ENCODE assay signal across 28 mouse cellular contexts in the genomic region with DNA sequence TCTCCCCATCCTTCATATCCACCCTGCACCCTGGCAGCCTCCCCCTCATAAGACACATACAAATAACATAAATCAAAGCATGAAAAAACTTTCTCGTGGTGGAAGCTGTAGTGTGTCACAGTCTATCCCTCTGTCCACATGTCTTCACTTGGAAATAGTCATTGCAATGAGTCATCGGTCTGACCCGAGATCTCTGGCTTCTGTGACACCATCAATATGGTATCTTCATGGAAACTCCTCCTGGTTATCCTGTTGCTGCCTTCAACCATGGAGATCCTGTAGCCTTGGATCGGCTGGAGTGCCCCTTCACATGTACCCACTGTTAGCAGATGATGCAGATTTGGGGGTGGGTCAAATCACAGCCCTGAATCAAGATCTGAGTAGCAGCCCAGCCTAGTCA. TPM values are rescaled to one million over a fixed set of nuclear protein-coding genes. Genes with fewer than 3 reads are reported as not detected.
A peak's percentile ranks its signal among the peaks of the same experiment; 100 is the strongest.
DNase-seq lines count a peak whose midpoint lies in the region; ATAC-seq and TF ChIP-seq lines count a peak whose summit lies in the region.
"Had no signal": no experiment of that assay in that cellular context is flagged by ENCODE, and none has a peak within 500 bp of the region (broad histone marks: within the 10 kb centered on the region; RNA-seq: fewer than 3 reads in every experiment).

No protein-coding gene starts in this region.

- H3K9me3 ChIP-seq in stomach, postnatal 0 days (ENCODE audit: control insufficient read depth, low read length): no peaks in the 10 kb centered on the region
- no peaks in the 10 kb centered on the region for H3K9me3 ChIP-seq in kidney, embryonic 15.5 days (replicated peaks)
- H3K9me3 ChIP-seq: embryonic facial prominence, embryonic 13.5 days; embryonic facial prominence, embryonic 15.5 days; forebrain, embryonic 10.5 days; forebrain, embryonic 12.5 days; G1E had no signal

- no peak overlapping the region for H3K27ac ChIP-seq in stomach, postnatal 0 days (replicated peaks)
- no peak overlapping the region for H3K27ac ChIP-seq in kidney, embryonic 15.5 days
- H3K27ac ChIP-seq: embryonic facial prominence, embryonic 13.5 days; embryonic facial prominence, embryonic 15.5 days; forebrain, embryonic 10.5 days; forebrain, embryonic 12.5 days had no signal

- no peak overlapping the region for H3K9ac ChIP-seq in stomach, postnatal 0 days (ENCODE audit: low read length)
- H3K9ac ChIP-seq in kidney, embryonic 15.5 days: no peak overlapping the region
- H3K9ac ChIP-seq: embryonic facial prominence, embryonic 13.5 days; embryonic facial prominence, embryonic 15.5 days; forebrain, embryonic 12.5 days had no signal

- H3K4me1 ChIP-seq in stomach, postnatal 0 days (replicated peaks; ENCODE audit: control insufficient read depth, insufficient read depth): no peaks in the 10 kb centered on the region
- no peaks in the 10 kb centered on the region for H3K4me1 ChIP-seq in kidney, embryonic 15.5 days
- H3K4me1 ChIP-seq: embryonic facial prominence, embryonic 13.5 days; embryonic facial prominence, embryonic 15.5 days; forebrain, embryonic 10.5 days; forebrain, embryonic 12.5 days had no signal

- no peak for TF ChIP-seq EP300 in stomach, postnatal 0 days (optimal IDR thresholded peaks at IDR 0.05)

- H3K27me3 ChIP-seq in stomach, postnatal 0 days (ENCODE audit: control insufficient read depth, insufficient read depth, low read length): no peaks in the 10 kb centered on the region
- H3K27me3 ChIP-seq in kidney, embryonic 15.5 days: no peaks in the 10 kb centered on the region
- H3K27me3 ChIP-seq: CH12.LX; embryonic facial prominence, embryonic 13.5 days; embryonic facial prominence, embryonic 15.5 days; forebrain, embryonic 12.5 days; Patski had no signal

- 0 out of 2 replicates have a peak, but pooled peaks cover 3% of the 10 kb centered on the region for H3K36me3 ChIP-seq in stomach, postnatal 0 days (ENCODE audit: control insufficient read depth, insufficient read depth, low read length)
- no peaks in the 10 kb centered on the region for H3K36me3 ChIP-seq in kidney, embryonic 15.5 days
- H3K36me3 ChIP-seq: forebrain, embryonic 10.5 days; forebrain, embryonic 12.5 days had no signal

- no peak overlapping the region for H3K4me2 ChIP-seq in stomach, postnatal 0 days (replicated peaks; ENCODE audit: low read depth)
- no peak overlapping the region for H3K4me2 ChIP-seq in kidney, embryonic 15.5 days
- H3K4me2 ChIP-seq: embryonic facial prominence, embryonic 13.5 days; embryonic facial prominence, embryonic 15.5 days; forebrain, embryonic 12.5 days had no signal

- TF ChIP-seq CTCF in stomach, postnatal 0 days (IDR thresholded peaks at IDR 0.05; ENCODE audit: low read depth): no peak

- no peak overlapping the region for H3K4me3 ChIP-seq in stomach, postnatal 0 days (ENCODE audit: low read depth, low read length)
- H3K4me3 ChIP-seq in kidney, embryonic 15.5 days (replicated peaks): no peak overlapping the region
- H3K4me3 ChIP-seq: embryonic facial prominence, embryonic 13.5 days; embryonic facial prominence, embryonic 15.5 days; erythroblast, embryonic 14.5 days; forebrain, embryonic 10.5 days; forebrain, embryonic 12.5 days had no signal

- WGBS in stomach, postnatal 0 days: 69% methylated on average over 4 of the region's 4 CpGs
- WGBS in kidney, embryonic 15.5 days: 79% methylated on average over 4 of the region's 4 CpGs

- peak; percentile 45; the same call in 1 of the 2 replicates for ATAC-seq in stomach, postnatal 0 days (ENCODE audit: low FRiP score, low TSS enrichment)
- ATAC-seq in kidney, embryonic 15.5 days (replicated peaks; ENCODE audit: low FRiP score): no peak
- ATAC-seq: CD4-positive, CD25-positive, alpha-beta regulatory T cell, adult 4 months; forebrain, embryonic 14.5 days; forebrain, embryonic 16.5 days; Patski had no signal

- DNase-seq in adrenal gland, adult 2 months: peak; percentile 40
- no peak for DNase-seq in adrenal gland, postnatal 36 days
- DNase-seq in 3T3-L1 (ENCODE audit: low read depth, low spot score) (peak; percentile 80), NIH3T3 (ENCODE audit: low read depth) (peak; percentile 30)
- no peak for DNase-seq in stomach, postnatal 0 days (ENCODE audit: low spot score)
- no peak for DNase-seq in heart, adult 9 months (ENCODE audit: low spot score in 2 of 2)
- DNase-seq: adrenal gland, adult 8-10 months; adrenal gland, postnatal 14 days; B cell, adult 2 months; cerebellum, adult 11 months; cerebellum, adult 18-20 months; cerebellum, adult 8-10 months; cerebellum, adult 9-11 months; cerebellum, postnatal 14 days; cerebellum, postnatal 36 days; embryo, embryonic 11 days had no signal

RNA-seq across cellular contexts. Expression of a gene that starts 11.2 kb away (rescaled TPM):
- 10 to 100 TPM; 59.4 to 76.1 TPM for total RNA-seq in adrenal gland, adult 2 months (2021)
- polyA plus RNA-seq in adrenal gland, adult 2 months (2012; rRNA removed): 58.1 and 65.7 TPM in 2 replicates
- 10 to 100 TPM; 71.3 to 80.1 TPM for total RNA-seq in adrenal gland, postnatal 36 days (2021)
- polyA plus RNA-seq in stomach, postnatal 0 days (2015; fragmentation: Nextera tagmentation; extraction: Ambion mirVana): 28.8 and 34.3 TPM in 2 replicates
- 45.4 and 48.9 TPM in 2 replicates for polyA plus RNA-seq in kidney, embryonic 15.5 days (2015; fragmentation: Nextera tagmentation; extraction: Ambion mirVana)

Comparison
In these comparisons a context has a peak if more than half of its experiments do, and no peak if none do; other contexts are left out.
1. DNase-seq: peak in adrenal gland, adult 2 months (single experiment), 3T3-L1 (single experiment) and NIH3T3 (single experiment); none in adrenal gland, postnatal 36 days (0 of 2), stomach, postnatal 0 days (single experiment) and heart, adult 9 months (0 of 2).